Mouse (Mus musculus): Measurements from ENCODE around the gene Epha6. TPM values are rescaled to one million over a fixed set of nuclear protein-coding genes. Genes with fewer than 3 reads are reported as not detected.

Gene Epha6
- 0.08 TPM in 1 of 2 replicates, not detected in the other for polyA plus RNA-seq (2015; fragmentation: Nextera tagmentation; extraction: Ambion mirVana)

- peaks cover 14% of the 10 kb centered on the region; the same call in 1 of the 2 replicates for H3K4me1 ChIP-seq (replicated peaks; ENCODE audit: insufficient read depth, low read length)
- ATAC-seq (replicated peaks; ENCODE audit: low FRiP score, low read depth) (peak; percentile 53), DNase-seq (ENCODE audit: low spot score) (peak; percentile 27)
- peak within 1 kb of the TSS; percentile 21 for H3K4me3 ChIP-seq (replicated peaks; ENCODE audit: low read depth, low read length)
- no peak for TF ChIP-seq CTCF (IDR thresholded peaks at IDR 0.05; ENCODE audit: low read depth)
- no peak within 1 kb of the TSS for H3K9ac ChIP-seq (ENCODE audit: low read depth, low read length)
- WGBS, result under 1% methylated on average over 41 of the region's 45 CpGs
- peaks cover 22% of the 10 kb centered on the region for H3K27me3 ChIP-seq (ENCODE audit: insufficient read depth, low read length)
- H3K27ac ChIP-seq, result no peak within 1 kb of the TSS
- H3K4me2 ChIP-seq (ENCODE audit: low read length), result peak within 1 kb of the TSS; percentile 54
- no peaks in the 10 kb centered on the region for H3K9me3 ChIP-seq (replicated peaks; ENCODE audit: low read length)
- no peaks in the 10 kb centered on the region for H3K36me3 ChIP-seq (ENCODE audit: insufficient read depth, low read length)
Observed at GRCm38 (mm10) chr16:60605061-60605831, at the start of gene Epha6. Epha6 (minus strand) TSS chr16:60605531.

- no peak overlapping the region for H3K4me3 ChIP-seq (replicated peaks; ENCODE audit: low read depth, low read length)
- H3K9ac ChIP-seq (ENCODE audit: low read depth, low read length), result no peak overlapping the region
- no peaks in the 10 kb centered on the region for H3K27me3 ChIP-seq (ENCODE audit: insufficient read depth, low read length)
- no peak for DNase-seq (ENCODE audit: low spot score)
- H3K36me3 ChIP-seq (ENCODE audit: insufficient read depth, low read length), result no peaks in the 10 kb centered on the region
- no peak overlapping the region for H3K27ac ChIP-seq
- no peaks in the 10 kb centered on the region for H3K9me3 ChIP-seq (replicated peaks; ENCODE audit: low read length)
- TF ChIP-seq CTCF (IDR thresholded peaks at IDR 0.05; ENCODE audit: low read depth), result no peak
- no peak overlapping the region for H3K4me2 ChIP-seq (ENCODE audit: low read length)
- ATAC-seq (replicated peaks; ENCODE audit: low FRiP score, low read depth), result no peak
- no peaks in the 10 kb centered on the region for H3K4me1 ChIP-seq (replicated peaks; ENCODE audit: insufficient read depth, low read length)
Observed at GRCm38 (mm10) chr16:60651716-60652115, 46.4 kb upstream of the Epha6 start.

- no peak overlapping the region for H3K4me3 ChIP-seq (replicated peaks; ENCODE audit: low read depth, low read length)
- no peaks in the 10 kb centered on the region for H3K36me3 ChIP-seq (ENCODE audit: insufficient read depth, low read length)
- H3K4me2 ChIP-seq (ENCODE audit: low read length), result no peak overlapping the region
- no peaks in the 10 kb centered on the region for H3K27me3 ChIP-seq (ENCODE audit: insufficient read depth, low read length)
- DNase-seq (ENCODE audit: low spot score) (no peak), ATAC-seq (replicated peaks; ENCODE audit: low FRiP score, low read depth) (no peak)
- no peak overlapping the region for H3K9ac ChIP-seq (ENCODE audit: low read depth, low read length)
- no peak for TF ChIP-seq CTCF (IDR thresholded peaks at IDR 0.05; ENCODE audit: low read depth)
- H3K4me1 ChIP-seq (replicated peaks; ENCODE audit: insufficient read depth, low read length), result no peaks in the 10 kb centered on the region
- H3K9me3 ChIP-seq (replicated peaks; ENCODE audit: low read length), result no peaks in the 10 kb centered on the region
- H3K27ac ChIP-seq, result no peak overlapping the region
Observed at GRCm38 (mm10) chr16:60628091-60628490, 22.8 kb upstream of the Epha6 start.

- no peak overlapping the region for H3K9ac ChIP-seq (ENCODE audit: low read depth, low read length)
- peak overlapping the region; percentile 54 for H3K4me2 ChIP-seq (ENCODE audit: low read length)
- ATAC-seq (replicated peaks; ENCODE audit: low FRiP score, low read depth) (peak; percentile 75), DNase-seq (ENCODE audit: low spot score) (peak; percentile 66)
- H3K4me1 ChIP-seq (replicated peaks; ENCODE audit: insufficient read depth, low read length), result peaks cover 14% of the 10 kb centered on the region; the same call in 1 of the 2 replicates
- TF ChIP-seq CTCF (IDR thresholded peaks at IDR 0.05; ENCODE audit: low read depth), result peak; percentile 56
- H3K27ac ChIP-seq, result no peak overlapping the region
- WGBS, result under 1% methylated on average over 38 of the region's 38 CpGs
- H3K27me3 ChIP-seq (ENCODE audit: insufficient read depth, low read length), result peaks cover 22% of the 10 kb centered on the region
- no peaks in the 10 kb centered on the region for H3K9me3 ChIP-seq (replicated peaks; ENCODE audit: low read length)
- no peaks in the 10 kb centered on the region for H3K36me3 ChIP-seq (ENCODE audit: insufficient read depth, low read length)
- peak overlapping the region; percentile 21; the same call in 1 of the 2 replicates for H3K4me3 ChIP-seq (replicated peaks; ENCODE audit: low read depth, low read length)
Observed at GRCm38 (mm10) chr16:60605832-60606583, 677 bp upstream of the Epha6 start.

- H3K27ac ChIP-seq, result no peak overlapping the region
- ATAC-seq (replicated peaks; ENCODE audit: low FRiP score, low read depth), result no peak
Observed at GRCm38 (mm10) chr16:60604613-60605012, 718 bp downstream of the Epha6 start.

GRCm38 (mm10) chr16:60585322-60585721 lies 20.0 kb downstream of the Epha6 start:
- TF ChIP-seq CTCF (IDR thresholded peaks at IDR 0.05; ENCODE audit: low read depth), result no peak; the same call in 1 of the 2 replicates
- Histone ChIP-seq H3K4me3 (replicated peaks; ENCODE audit: low read depth, low read length) (no peak overlapping the region), H3K4me2 (ENCODE audit: low read length) (no peak overlapping the region), H3K27ac (no peak overlapping the region), H3K9ac (ENCODE audit: low read depth, low read length) (no peak overlapping the region), H3K9me3 (replicated peaks; ENCODE audit: low read length) (no peaks in the 10 kb centered on the region), H3K27me3 (ENCODE audit: insufficient read depth, low read length) (no peaks in the 10 kb centered on the region), H3K4me1 (replicated peaks; ENCODE audit: insufficient read depth, low read length) (no peaks in the 10 kb centered on the region), H3K36me3 (ENCODE audit: insufficient read depth, low read length) (no peaks in the 10 kb centered on the region)
- WGBS, result 78% methylated on average over 3 of the region's 3 CpGs
- no peak for ATAC-seq (replicated peaks; ENCODE audit: low FRiP score, low read depth)
- no peak for DNase-seq (ENCODE audit: low spot score)

More at GRCm38 (mm10) chr16:60604613-60605012, 718 bp downstream of the Epha6 start:
- DNase-seq (ENCODE audit: low spot score), result no peak
- Histone ChIP-seq H3K9me3 (replicated peaks; ENCODE audit: low read length) (no peaks in the 10 kb centered on the region), H3K4me3 (replicated peaks; ENCODE audit: low read depth, low read length) (peak overlapping the region; percentile 21), H3K4me1 (replicated peaks; ENCODE audit: insufficient read depth, low read length) (peaks cover 14% of the 10 kb centered on the region; the same call in 1 of the 2 replicates), H3K27me3 (ENCODE audit: insufficient read depth, low read length) (peaks cover 22% of the 10 kb centered on the region), H3K36me3 (ENCODE audit: insufficient read depth, low read length) (no peaks in the 10 kb centered on the region), H3K4me2 (ENCODE audit: low read length) (peak overlapping the region; percentile 54), H3K9ac (ENCODE audit: low read depth, low read length) (no peak overlapping the region)
- no peak for TF ChIP-seq CTCF (IDR thresholded peaks at IDR 0.05; ENCODE audit: low read depth)
- 1% methylated on average over 10 of the region's 10 CpGs for WGBS

Measured in kidney, postnatal 0 days (tissue).